Mouse (Mus musculus) urinary bladder, postnatal 36 days (tissue): ENCODE results near the gene Tada2a.

Experiments
- DNase-seq, 2 experiments: peaks; one replicate each; pipeline ENCODE4 v3.0.0; 2022; ENCODE audit warnings: low spot score in 2 of 2, mixed read lengths in 1 of 2

Gene Tada2a

GRCm38 (mm10) chr11:84113623-84114022 is 15.8 kb downstream of the Tada2a start:
- no peak for DNase-seq

GRCm38 (mm10) chr11:84107137-84107536 is 22.3 kb downstream of the Tada2a start:
- no peak for DNase-seq

DNA sequence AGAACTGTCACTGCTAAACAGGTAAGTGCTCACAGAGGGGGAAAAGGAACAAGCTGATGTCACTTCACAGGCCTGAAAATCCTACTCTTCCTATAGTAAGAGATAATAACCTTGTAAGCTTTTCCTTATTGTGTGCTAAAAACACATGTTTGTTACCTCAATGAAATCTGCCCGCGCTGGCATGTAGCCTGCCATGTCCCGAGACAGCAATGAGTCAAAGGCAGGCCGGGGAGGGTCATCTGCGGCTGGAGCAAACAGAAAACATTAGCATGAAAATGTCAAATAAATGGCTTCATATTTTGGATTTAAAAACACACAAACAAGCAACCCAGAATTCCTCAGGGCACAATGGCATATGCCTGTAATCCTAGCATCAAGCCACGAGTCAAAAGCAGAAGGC is 25.4 kb downstream of the Tada2a start:
- no peak for DNase-seq

- DNase-seq = no peak
Observed at GRCm38 (mm10) chr11:84101182-84101581, 28.2 kb downstream of the Tada2a start.

DNA sequence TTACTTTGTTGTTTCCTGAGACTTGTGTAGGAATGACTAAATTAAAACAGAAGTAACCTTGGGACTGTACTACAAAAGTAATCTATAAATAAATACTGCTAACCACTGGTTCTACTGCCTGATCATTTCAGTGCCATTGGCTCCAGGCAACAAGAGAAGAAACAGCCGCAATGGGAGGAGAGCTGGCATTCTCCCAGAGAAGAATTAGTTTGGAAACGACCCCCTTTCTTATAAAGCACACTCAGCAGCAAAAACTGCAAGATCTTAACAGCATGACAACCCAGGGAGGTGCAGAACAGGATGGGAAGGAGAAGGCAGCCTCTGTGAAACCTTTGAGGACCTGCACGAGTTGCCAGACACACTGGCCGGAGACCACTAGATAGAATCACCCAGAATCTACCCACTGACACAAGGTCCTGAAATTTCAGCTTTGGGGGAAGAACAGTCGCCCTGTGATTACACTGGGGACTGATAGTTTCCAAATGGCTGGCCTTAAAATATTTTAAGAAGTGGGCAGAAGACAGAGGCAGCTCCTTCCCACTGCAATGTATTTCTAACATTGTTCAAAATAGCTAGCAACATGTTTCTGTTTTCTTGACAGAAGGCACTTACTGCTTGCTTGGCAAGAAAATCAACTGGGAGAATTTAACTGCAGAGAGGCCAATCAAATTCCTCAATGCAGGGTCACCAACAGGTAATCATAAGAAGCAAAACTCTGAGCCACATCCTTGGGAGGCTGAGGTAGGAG is 32.0 kb downstream of the Tada2a start:
- no peak for DNase-seq

GRCm38 (mm10) chr11:84095084-84095483 is 34.3 kb downstream of the Tada2a start:
- DNase-seq = no peak

- no peak for DNase-seq
Observed at GRCm38 (mm10) chr11:84090572-84090971, 38.8 kb downstream of the Tada2a start.

DNA sequence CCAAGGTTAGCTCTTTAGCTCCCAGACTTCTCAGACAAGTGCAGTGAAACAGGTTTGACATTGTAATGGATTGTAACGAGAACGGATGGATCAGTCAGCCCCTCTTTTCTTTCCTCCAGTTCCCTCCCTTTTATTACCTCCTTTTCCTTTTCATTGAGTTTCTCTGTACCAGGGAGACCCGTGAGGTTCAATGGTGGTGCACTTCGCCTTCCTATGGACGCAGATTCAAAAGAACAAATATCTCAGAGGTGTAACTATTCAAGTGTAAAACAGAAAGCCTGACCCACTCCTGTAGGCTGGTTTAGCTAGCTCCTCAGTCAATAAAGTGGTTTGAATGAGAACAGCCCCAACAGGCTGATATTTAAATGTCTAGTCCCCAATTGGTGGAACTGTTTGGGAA is 47.5 kb downstream of the Tada2a start:
- DNase-seq = no peak

DNA sequence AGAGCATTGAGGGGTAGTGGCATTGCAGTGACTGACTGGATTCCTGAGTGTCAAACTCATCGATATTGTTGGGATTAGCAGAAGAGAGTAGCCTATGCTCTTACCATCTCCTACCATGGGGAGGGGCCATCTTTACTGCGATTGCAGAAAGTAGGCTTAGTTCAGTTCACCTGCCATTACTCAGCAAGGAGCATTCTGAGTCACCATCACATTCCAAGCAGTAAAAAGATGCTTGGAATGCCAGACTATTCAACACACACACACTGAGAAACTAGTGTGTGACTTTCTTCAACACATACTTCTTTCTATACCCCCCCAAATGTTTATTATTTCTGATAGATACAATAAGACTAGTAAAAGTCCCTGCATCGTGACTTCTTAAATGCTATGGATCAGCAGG is 49.1 kb downstream of the Tada2a start:
- no peak for DNase-seq

DNA sequence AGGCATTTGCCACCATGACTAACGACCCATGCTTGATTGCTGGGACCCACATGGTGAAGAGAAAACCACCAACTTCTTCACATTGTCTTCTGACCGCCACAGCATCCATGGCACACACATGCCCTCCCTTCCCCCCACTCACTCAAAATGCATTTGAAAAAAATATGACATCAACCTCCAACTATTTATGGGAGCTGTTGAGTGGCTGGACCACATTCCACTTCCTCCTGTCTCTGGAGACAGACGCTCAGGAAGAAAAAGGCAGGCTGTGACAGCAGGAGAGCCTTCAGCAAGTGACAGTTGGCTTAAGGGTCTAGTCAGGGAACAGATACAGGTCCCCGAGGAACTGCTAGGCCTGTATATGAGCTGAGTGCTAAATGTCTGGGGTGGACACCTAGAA is 49.5 kb downstream of the Tada2a start:
- DNase-seq = no peak

DNA sequence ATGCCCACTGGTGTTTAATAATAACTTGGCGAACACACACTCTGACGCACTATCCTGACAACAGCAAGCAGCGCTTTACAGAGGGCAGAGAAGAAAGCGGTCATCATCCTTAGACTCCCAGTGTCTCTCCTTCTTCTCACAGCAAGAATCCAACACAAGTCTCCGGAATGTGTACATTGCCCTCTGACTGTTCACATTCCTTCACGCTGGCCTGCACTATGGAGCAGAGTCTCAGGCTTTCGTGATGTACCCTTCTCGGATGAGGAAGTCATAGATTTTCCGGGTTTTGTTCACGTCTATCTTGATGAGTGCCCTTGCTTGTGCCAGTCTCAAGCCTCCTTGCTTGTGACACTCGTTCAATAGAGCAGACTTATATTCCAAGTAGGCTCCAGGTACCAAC is 50.0 kb downstream of the Tada2a start:
- no peak for DNase-seq

- DNase-seq = no peak
Observed at GRCm38 (mm10) chr11:84078601-84079000, 50.8 kb downstream of the Tada2a start.

- DNase-seq = no peak
Observed at GRCm38 (mm10) chr11:84077008-84077407, 52.4 kb downstream of the Tada2a start.

- no peak for DNase-seq
Observed at GRCm38 (mm10) chr11:84073816-84074764, 55.3 kb downstream of the Tada2a start.

DNA sequence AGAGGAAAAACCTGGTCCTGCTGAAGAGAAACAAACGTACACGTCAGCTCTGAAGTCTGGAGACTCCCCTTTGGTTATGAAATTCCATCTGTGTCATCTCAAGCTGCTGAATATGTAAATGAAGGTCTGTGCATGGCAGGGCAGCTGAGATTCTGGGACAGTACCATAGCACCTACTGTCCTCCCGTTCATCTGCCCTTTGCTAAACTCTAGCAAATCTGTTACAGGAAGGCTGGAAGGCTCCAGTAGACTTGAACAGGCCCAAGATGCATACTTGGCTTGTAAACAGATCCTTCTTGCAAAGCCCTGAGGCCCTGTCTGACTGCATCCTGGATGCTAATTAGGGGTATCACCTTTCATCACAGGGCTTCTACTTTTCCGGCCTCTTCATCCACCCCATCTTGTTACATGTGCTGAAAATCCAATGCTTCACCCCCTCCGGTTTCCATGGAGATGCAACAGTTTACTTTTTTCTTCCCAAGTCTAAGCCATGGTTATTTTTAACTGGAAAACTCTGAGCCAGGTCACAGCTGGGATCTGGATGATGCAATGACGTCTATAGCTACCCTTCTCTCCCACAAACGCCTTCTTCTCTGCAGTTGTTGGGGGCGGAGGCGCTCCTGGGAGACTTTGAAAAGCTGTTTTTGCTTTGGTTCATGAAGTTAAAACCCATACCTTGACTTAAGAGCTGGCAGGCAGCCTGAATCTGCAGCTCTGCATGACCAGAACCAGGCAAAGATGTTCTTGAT is 56.3 kb downstream of the Tada2a start:
- no peak for DNase-seq

DNA sequence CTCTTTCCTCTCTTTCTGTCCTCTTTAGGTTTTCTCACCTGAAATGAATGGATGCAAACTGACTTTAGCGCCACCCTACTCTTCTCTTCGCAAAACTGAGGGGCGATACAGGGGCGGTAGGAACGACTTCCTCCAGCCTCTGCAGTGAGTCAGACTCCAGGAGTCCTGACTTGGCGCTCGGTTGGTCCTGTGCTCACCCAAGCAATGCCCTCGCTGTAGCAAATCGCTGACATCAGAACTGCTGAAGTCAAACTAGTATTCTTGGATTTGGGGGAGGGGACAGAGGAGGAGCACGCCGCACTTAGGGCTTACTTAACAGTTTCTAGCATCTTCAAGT is 60.4 kb downstream of the Tada2a start, which contains the start of gene Dusp14:
Dusp14 (minus strand) TSS at position 228 of the 337 bp plus-strand sequence.
- DNase-seq = no peak

GRCm38 (mm10) chr11:84068191-84069033 is 61.0 kb downstream of the Tada2a start:
- DNase-seq = peak; percentile 43 to 55

DNA sequence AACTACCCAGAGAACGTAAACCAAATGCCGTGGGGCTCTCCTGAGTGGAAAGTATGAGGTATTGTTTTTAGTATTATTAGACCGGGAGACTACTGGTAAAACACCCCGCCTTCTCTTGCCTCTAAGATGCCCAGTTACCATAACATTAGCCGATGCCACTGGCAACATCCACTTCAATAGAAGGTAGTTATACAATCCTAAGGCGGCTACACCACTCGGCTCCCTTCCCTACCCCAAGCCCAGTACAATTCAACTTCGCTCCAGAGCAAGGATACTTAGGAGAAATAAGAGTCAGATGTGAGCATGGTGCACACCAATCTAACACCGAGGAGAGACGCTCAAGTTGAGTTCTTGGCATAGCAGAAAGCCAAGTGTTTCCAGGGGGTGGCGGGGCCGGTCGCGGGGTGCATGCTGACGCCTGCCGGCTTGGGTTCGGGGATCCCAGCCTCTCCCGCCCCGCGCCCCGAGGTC is 61.6 kb downstream of the Tada2a start:
- no peak for DNase-seq

DNA sequence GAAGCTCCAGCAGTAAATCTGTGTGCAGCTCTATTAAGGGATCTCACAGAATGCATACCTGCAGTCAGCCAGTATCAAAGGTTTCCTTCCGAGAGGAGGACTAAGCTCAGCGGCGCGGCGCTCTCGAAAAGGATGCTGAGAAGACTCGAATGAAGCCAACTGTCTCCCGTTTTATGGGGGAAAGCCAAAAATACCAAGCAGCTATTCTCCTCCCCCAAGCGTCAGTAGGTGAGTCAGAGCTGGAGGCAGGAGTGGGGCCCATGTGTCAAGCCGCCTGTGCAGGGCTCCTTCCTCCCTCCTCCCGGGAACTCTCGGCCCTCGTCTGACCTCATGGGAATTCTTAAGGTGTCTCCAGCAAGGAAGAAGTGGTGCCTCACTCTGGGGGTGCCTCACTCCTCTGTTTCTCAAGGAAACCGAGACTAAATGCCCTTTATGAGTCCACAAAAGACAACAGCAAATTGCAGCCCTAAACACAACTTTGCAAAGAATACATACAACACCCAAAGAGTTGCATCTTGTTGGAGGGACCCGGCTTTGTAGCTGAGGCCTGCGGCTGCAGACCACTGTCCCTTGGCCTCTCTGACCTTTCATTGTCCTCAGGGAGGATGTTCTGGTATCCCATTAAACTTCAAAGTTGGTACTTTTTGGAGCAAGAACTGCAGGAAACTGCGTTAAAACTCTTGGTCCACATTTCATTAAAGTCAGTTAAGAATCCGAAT is 62.3 kb downstream of the Tada2a start:
- peak in 1 of 2 experiments; percentile 50 for DNase-seq

GRCm38 (mm10) chr11:84066071-84066481 is 63.3 kb downstream of the Tada2a start:
- no peak for DNase-seq
